Mouse (Mus musculus) thymus, adult 2 months (tissue): ENCODE results near the gene Npas2. TPM values are rescaled to one million over a fixed set of nuclear protein-coding genes. Genes with fewer than 3 reads are reported as not detected.

Source experiments
- DNase-seq: peaks from one replicate; pipeline ENCODE4 v3.0.0; 2021
- H3K27ac ChIP-seq: fragments of 200-500 bp; 2 replicates; pipeline ENCODE4 v1.5.1; 2012; ENCODE audit warnings: low read length, control low read depth; ENCODE audit not compliant: control insufficient read depth, insufficient read depth
- H3K27me3 ChIP-seq: fragments of 200-500 bp; 2 replicates; pipeline ENCODE4 v1.6.1; 2012; ENCODE audit warnings: mild to moderate bottlenecking, low read length, moderate library complexity, mixed read lengths; ENCODE audit not compliant: control insufficient read depth, insufficient read depth
- H3K36me3 ChIP-seq: fragments of 200-500 bp; 2 replicates; pipeline ENCODE4 v1.6.1; 2012; ENCODE audit warnings: mild to moderate bottlenecking, low read length, moderate library complexity; ENCODE audit not compliant: control insufficient read depth, insufficient read depth
- H3K4me1 ChIP-seq: fragments of 200-500 bp; replicated peaks from 2 replicates; pipeline ENCODE4 v1.6.1; 2012; ENCODE audit warnings: low read length; ENCODE audit not compliant: control insufficient read depth, insufficient read depth
- H3K4me3 ChIP-seq: fragments of 200-500 bp; 2 replicates; pipeline ENCODE4 v1.5.1; 2012; ENCODE audit warnings: mild to moderate bottlenecking, low read length, control low read depth, moderate library complexity; ENCODE audit not compliant: control insufficient read depth, insufficient read depth
- CTCF ChIP-seq: fragments of 200-500 bp; IDR thresholded peaks from 2 replicates; pipeline ENCODE4 v1.5.1; 2012; ENCODE audit warnings: mild to moderate bottlenecking, control low read depth, low read length, moderate library complexity, borderline replicate concordance; ENCODE audit not compliant: control insufficient read depth, poor library complexity, insufficient read depth; ENCODE audit errors: extremely low read depth
- POLR2A ChIP-seq: fragments of 200-500 bp; IDR thresholded peaks from 2 replicates; pipeline ENCODE4 v1.6.1; 2012; ENCODE audit warnings: mild to moderate bottlenecking, low read length, control low read depth, moderate library complexity; ENCODE audit not compliant: control insufficient read depth, poor library complexity, insufficient read depth; ENCODE audit errors: extremely low read depth
- WGBS: fragments of 180-500 bp; shearing (Covaris S2); methylation state at CpG from one replicate; pipeline ENCODE4 v1.1.7; 2018; 5-methylcytosine and 5-hydroxymethylcytosine counted together
- polyA plus RNA-seq: library from polyadenylated mRNA; depleted of rRNA; stranded (reverse); fragments of >200 nt; gene quantifications from 2 replicates; pipeline ENCODE4 v1.2.3, GENCODE M21; 2012

Gene Npas2
- polyA plus RNA-seq, 1 experiment, result 6.9 TPM

DNA sequence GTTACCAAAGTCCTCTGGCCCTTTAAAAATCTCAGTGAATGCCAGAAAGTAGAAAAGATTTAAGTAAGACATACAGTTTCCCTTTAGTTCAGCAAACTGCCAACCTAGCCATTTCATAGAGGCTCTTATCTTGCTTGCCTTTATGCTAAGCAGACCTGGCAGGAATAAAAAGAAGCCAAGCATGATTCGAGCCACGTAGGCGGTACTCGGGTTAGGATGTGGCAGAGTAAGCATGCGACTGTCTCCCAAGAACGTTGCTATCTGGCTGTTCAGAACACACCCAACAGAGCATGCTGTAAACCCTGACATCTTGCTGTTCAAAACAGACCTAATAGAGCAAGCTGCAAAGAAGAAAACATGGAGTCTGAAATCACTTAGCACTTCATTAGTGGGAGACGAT lies 125.3 kb downstream of the Npas2 start:
- H3K4me1 ChIP-seq, result no peaks in the 10 kb centered on the region
- no peak overlapping the region for H3K27ac ChIP-seq
- no peak overlapping the region for H3K4me3 ChIP-seq
- H3K36me3 ChIP-seq, result no peaks in the 10 kb centered on the region
- TF ChIP-seq POLR2A, result no peak
- no peak for TF ChIP-seq CTCF
- H3K27me3 ChIP-seq, result no peaks in the 10 kb centered on the region
- DNase-seq, result no peak
- WGBS, result 77% methylated on average over 7 of the region's 7 CpGs

DNA sequence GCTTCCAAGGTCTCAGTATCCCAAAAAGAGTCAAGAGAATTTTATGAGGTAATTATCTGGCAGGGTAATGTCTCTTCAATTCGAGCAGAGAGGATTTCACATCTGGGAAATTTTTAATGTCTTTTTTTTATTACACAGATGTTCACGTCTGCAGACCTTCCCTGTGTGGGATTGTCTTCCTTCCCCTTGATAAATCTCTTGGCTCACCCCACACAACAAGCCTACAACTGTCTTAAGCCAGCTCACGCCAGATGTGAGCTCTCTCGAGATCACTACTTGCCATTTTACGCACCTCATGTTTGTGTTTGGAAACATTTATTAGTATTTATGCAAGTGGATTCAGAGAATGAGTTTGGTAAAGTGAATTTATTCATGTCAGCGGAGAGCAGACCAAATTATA lies 128.4 kb downstream of the Npas2 start:
- no peak for TF ChIP-seq POLR2A
- TF ChIP-seq CTCF, result no peak
- no peak overlapping the region for H3K27ac ChIP-seq
- H3K36me3 ChIP-seq, result no peaks in the 10 kb centered on the region
- DNase-seq, result no peak
- WGBS, result 71% methylated on average over 6 of the region's 6 CpGs
- H3K4me3 ChIP-seq, result no peak overlapping the region
- no peaks in the 10 kb centered on the region for H3K4me1 ChIP-seq
- no peaks in the 10 kb centered on the region for H3K27me3 ChIP-seq

DNA sequence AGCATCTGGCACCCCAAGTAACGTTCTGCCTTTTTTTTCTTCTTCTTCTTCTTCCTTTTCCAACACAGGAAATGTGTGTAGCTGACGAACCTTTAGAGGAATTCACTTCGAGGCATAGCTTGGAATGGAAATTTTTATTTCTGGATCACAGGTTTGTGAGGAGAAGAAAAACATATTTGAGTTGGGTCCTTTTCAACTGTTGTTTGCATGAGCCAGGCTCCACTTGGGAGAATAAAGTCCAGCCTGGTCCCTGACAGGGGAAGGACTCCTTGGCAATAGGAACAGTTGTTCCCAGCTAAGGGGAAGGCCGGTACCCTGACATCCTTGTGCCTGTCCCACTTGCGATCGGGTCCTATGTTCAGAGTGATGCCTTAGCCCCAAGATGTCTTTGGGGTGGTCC lies 131.7 kb downstream of the Npas2 start:
- Histone ChIP-seq H3K4me3 (no peak overlapping the region), H3K27me3 (no peaks in the 10 kb centered on the region), H3K36me3 (no peaks in the 10 kb centered on the region), H3K27ac (no peak overlapping the region), H3K4me1 (peaks cover 6% of the 10 kb centered on the region)
- TF ChIP-seq POLR2A, result no peak
- no peak for TF ChIP-seq CTCF
- WGBS, result 89% methylated on average over 6 of the region's 6 CpGs
- no peak for DNase-seq

DNA sequence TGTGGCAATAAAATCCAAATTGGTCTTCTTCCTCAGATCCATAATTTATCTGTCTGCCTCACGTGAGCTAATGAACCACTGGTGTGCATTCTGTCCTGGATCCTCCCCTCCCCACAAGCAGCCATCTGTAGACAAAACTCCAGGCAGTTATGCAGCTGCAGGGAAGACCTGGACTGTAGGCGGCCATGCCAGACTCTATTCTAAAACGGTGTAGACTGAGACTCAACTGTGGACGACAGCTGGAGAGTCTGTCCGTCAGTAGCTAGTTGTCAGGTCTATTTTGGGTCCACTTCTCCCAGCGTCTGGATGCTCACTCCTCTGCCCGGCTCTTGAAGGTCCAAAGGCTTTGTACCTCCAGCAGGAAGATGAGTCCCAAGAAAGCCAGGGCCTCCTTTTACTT lies 134.0 kb downstream of the Npas2 start:
- H3K4me1 ChIP-seq, result peaks cover 6% of the 10 kb centered on the region
- H3K36me3 ChIP-seq, result no peaks in the 10 kb centered on the region
- H3K27me3 ChIP-seq, result no peaks in the 10 kb centered on the region
- no peak for TF ChIP-seq CTCF
- no peak for TF ChIP-seq POLR2A
- H3K4me3 ChIP-seq, result no peak overlapping the region
- H3K27ac ChIP-seq, result no peak overlapping the region
- 92% methylated on average over 7 of the region's 7 CpGs for WGBS
- DNase-seq, result no peak

DNA sequence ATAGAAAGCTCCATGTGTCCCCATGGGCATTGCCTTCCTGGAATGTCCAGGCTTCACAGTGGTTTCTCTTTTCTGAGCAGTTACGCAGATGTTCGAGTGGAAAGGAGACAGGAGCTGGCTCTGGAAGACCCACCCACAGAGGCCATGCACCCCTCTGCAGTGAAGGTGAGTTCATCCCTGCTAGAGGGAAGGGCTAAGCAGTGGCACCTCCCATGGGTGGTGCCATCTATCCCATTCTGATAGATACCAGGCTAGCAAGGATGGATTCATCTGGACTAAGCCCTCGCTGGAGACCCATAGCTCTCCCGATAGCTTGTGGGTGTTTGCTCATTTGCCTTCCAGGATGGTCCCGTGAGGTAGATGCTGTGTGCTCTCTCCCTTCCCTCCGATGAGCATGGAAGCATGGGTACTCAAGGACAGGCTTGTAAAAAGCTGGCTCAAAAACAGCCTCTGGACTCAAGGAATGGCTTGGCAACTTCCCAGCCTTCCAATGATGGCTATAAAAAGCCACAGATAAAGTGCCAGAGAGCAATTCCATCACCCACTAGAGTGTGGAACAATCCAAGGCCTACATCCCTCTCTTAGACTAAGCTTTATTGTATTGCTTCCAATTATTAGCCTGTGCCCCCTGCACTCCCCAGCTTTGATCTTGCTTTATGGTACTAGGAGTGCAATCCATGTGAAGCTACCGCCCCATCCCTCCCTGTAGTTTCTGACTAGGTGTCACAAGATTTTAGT lies 137.5 kb downstream of the Npas2 start:
- H3K27me3 ChIP-seq, result no peaks in the 10 kb centered on the region
- H3K4me1 ChIP-seq, result peaks cover 6% of the 10 kb centered on the region
- DNase-seq, result no peak
- 94% methylated on average over 7 of the region's 7 CpGs for WGBS
- no peak overlapping the region for H3K4me3 ChIP-seq
- no peak for TF ChIP-seq POLR2A
- no peak for TF ChIP-seq CTCF
- no peaks in the 10 kb centered on the region for H3K36me3 ChIP-seq
- H3K27ac ChIP-seq, result no peak overlapping the region

DNA sequence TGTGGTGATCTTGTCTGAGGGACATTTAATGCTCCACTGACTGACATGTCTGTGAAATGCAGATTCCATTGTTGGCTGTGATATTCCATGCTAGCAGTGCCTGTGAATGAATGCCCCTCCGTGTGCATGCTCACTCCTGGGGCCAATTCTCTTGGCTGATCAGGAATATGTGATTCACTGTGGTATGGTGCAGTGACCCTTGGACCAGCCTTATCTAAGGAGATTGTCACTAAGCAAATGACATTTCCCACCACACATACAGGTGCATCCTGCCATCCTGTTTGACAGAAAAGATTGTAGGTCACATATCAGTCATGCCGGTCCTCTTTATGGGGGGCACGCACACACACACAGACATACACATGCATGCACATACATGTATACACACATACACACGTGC lies 138.9 kb downstream of the Npas2 start:
- no peak overlapping the region for H3K27ac ChIP-seq
- H3K36me3 ChIP-seq, result no peaks in the 10 kb centered on the region
- no peaks in the 10 kb centered on the region for H3K27me3 ChIP-seq
- 91% methylated on average over 4 of the region's 4 CpGs for WGBS
- H3K4me1 ChIP-seq, result peaks cover 6% of the 10 kb centered on the region
- TF ChIP-seq CTCF (no peak), POLR2A (no peak)
- DNase-seq, result no peak
- no peak overlapping the region for H3K4me3 ChIP-seq
